Mouse (Mus musculus) spleen, adult 2 months (tissue): ENCODE results near the gene Ctu2. TPM values are rescaled to one million over a fixed set of nuclear protein-coding genes. Genes with fewer than 3 reads are reported as not detected.

Experiments
- DNase-seq, 2 experiments: peaks; one replicate each; pipeline versions ENCODE4 v3.0.0 to v3.0.0-alpha.2; 2012 to 2021; ENCODE audit warnings: low spot score in 2 of 2, low read depth in 1 of 2
- H3K27ac ChIP-seq: fragments of 200-500 bp; 2 replicates; pipeline ENCODE4 v1.5.1; 2012; ENCODE audit warnings: low read length, inconsistent platforms; ENCODE audit not compliant: insufficient read depth
- H3K27me3 ChIP-seq: fragments of 200-500 bp; 2 replicates; pipeline ENCODE4 v1.6.1; 2012; ENCODE audit warnings: mild to moderate bottlenecking, moderate library complexity, low read length, inconsistent platforms; ENCODE audit not compliant: control insufficient read depth, insufficient read depth
- H3K36me3 ChIP-seq: fragments of 200-500 bp; 2 replicates; pipeline ENCODE4 v1.6.1; 2012; ENCODE audit warnings: mild to moderate bottlenecking, low read length, inconsistent platforms; ENCODE audit not compliant: control insufficient read depth, insufficient read depth
- H3K4me1 ChIP-seq: fragments of 200-500 bp; 2 replicates; pipeline ENCODE4 v1.6.1; 2011; ENCODE audit warnings: inconsistent platforms; ENCODE audit not compliant: control insufficient read depth, insufficient read depth, insufficient read length
- H3K4me3 ChIP-seq: fragments of 200-500 bp; 2 replicates; pipeline ENCODE4 v1.5.1; 2011; ENCODE audit warnings: mild to moderate bottlenecking, inconsistent platforms; ENCODE audit not compliant: insufficient read depth, insufficient read length; ENCODE audit errors: extremely low read depth
- CTCF ChIP-seq: fragments of 200-500 bp; IDR thresholded peaks from 2 replicates; pipeline ENCODE4 v1.5.1; 2011; ENCODE audit warnings: mild to moderate bottlenecking, inconsistent platforms; ENCODE audit not compliant: insufficient read depth, insufficient read length, insufficient replicate concordance; ENCODE audit errors: extremely low read depth
- POLR2A ChIP-seq: fragments of 200-500 bp; IDR thresholded peaks from 2 replicates; pipeline ENCODE4 v1.6.1; 2011; ENCODE audit warnings: low read depth, low read length, inconsistent platforms
- WGBS: fragments of 180-500 bp; shearing (Covaris S2); methylation state at CpG from one replicate; pipeline ENCODE4 v1.1.7; 2018; 5-methylcytosine and 5-hydroxymethylcytosine counted together
- polyA plus RNA-seq: library from polyadenylated mRNA; depleted of rRNA; stranded (reverse); fragments of >200 nt; gene quantifications from 2 replicates; pipeline ENCODE4 v1.2.3, GENCODE M21; 2012

The Ctu2 gene
- polyA plus RNA-seq, 1 experiment: 40.8 TPM

DNA sequence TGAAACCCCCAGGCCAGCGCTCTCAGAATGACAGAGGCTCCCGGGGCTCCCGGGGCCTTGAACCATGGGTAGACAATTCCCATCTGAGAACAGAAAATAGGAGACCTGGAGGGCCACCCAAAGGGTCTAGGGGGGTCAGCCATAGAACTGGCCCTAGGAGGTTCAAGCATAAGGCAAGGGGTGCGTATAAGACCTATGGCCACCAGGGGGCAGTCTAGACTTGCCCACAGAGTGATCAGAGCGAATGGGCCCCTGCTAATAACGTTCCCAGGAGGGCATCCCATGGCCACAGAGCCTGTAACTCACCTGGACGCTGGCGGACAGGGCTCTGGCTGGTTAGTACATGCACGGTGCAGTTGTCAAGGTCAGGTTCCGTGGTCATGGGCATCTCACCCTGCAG lies 24.9 kb downstream of the Ctu2 start:
- peaks cover 27% of the 10 kb centered on the region for H3K36me3 ChIP-seq

DNA sequence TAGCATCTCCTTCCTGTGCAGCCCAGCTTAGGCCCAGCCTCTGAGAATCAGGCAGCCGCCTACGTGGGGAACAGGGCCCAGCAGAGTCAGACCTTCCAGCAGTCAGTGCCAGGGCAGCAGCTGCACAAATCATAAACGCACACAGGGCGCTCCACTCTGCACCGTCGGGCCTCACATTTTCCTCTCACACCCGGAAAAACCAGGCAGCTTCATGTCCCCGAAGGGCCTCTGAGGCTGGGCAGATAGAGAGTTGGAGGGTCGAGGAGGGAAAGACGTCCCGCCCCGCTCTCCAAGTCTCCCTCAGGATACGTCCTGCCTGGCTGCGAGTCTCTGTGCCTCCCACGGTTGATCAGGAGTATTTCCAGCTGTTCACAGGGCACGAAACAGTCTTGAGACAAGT lies 35.6 kb downstream of the Ctu2 start:
- WGBS: 97% methylated on average over 16 of the region's 16 CpGs
- Histone ChIP-seq H3K4me1 (no peaks in the 10 kb centered on the region), H3K27me3 (no peaks in the 10 kb centered on the region), H3K27ac (no peak overlapping the region), H3K4me3 (no peak overlapping the region), H3K36me3 (0 out of 2 replicates have a peak, but pooled peaks cover 2% of the 10 kb centered on the region)
- no peak for DNase-seq
- TF ChIP-seq CTCF (no peak), POLR2A (no peak)

More for the DNA sequence above, 24.9 kb downstream of the Ctu2 start:
- WGBS: 36% methylated on average over 10 of the region's 10 CpGs
- peak; percentile 60 to 73 for DNase-seq
- Histone ChIP-seq H3K4me1 (no peaks in the 10 kb centered on the region), H3K27ac (no peak overlapping the region), H3K4me3 (no peak overlapping the region), H3K27me3 (no peaks in the 10 kb centered on the region)
- TF ChIP-seq CTCF (peak; percentile 90; the same call in 1 of the 2 replicates), POLR2A (no peak)

DNA sequence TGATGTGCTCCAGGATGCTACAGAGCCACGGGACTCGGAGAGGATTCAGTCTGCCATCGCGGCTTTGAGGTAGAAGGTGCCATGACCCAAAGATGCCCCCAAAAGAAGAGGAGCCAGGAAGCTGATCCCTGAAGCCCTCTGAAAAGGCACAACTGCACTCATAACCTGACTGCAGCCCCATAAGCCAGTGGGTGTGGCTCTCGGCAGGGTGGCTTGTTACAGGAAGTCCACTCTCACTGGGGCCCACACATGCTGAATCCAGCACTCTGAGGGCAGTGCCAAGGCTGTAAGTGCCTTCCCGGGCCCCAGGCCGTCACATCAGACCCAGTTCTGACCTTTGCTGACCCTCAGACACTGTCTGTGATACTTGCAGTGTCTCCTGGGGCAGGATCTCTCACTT lies 36.4 kb downstream of the Ctu2 start:
- no peak for TF ChIP-seq CTCF
- no peak for TF ChIP-seq POLR2A
- Histone ChIP-seq H3K27me3 (no peaks in the 10 kb centered on the region), H3K36me3 (no peaks in the 10 kb centered on the region), H3K4me3 (no peak overlapping the region), H3K4me1 (no peaks in the 10 kb centered on the region), H3K27ac (no peak overlapping the region)
- DNase-seq: no peak
- 80% methylated on average over 7 of the region's 7 CpGs for WGBS

DNA sequence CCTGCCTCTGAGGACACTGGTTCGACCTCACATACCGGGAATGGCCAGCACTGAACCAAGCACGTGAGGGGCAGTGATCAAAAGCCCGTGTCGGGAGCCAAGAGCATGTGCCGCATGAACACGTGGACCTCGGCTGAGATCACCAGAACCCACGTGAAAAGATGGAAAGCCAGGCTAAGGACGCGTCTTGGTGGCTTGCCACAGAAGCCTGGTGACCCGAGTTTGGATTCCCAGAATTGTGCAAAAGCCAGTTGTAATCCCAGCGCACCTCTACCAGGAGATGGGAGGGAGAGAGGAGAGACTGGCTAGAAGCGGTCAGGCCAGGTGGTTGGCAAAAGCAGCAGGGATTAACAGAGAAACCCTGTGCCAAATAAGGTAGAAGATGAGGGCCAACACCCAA lies 39.8 kb downstream of the Ctu2 start:
- 95% methylated on average over 14 of the region's 14 CpGs for WGBS
- TF ChIP-seq CTCF: no peak
- TF ChIP-seq POLR2A: no peak
- H3K27me3 ChIP-seq: no peaks in the 10 kb centered on the region
- no peak overlapping the region for H3K27ac ChIP-seq
- no peak for DNase-seq
- no peaks in the 10 kb centered on the region for H3K4me1 ChIP-seq
- H3K36me3 ChIP-seq: no peaks in the 10 kb centered on the region
- H3K4me3 ChIP-seq: no peak overlapping the region

DNA sequence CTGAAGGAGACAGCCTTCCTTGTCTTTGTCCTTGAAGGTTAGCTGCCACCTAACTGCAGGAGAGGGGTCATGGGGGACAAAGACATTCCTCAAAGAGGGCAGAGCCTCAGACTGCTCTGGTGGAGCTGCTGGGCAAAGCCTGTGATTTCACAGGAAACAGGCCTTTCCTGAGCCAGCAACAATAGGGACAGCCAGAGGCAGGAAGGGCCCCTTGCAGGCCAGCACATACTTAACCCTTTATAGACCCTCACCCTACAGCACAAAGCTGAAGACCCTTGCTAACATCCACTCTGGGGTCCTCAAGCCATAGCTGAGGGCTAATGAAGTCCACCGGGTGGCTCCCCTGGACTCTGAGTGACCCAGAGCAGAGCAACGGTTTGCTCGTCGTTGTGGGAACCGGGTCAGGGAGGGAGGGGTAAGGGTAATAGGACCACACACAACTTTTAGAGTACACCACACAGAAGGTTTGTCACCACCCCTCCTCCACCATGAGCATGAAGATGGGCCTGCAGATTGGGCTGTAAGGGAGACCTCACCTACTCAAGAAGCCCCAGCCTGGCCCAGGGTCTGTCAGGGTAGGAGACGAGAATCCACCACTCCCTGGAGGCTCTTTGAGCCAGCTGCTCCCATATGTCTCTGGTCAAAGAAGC lies 41.7 kb downstream of the Ctu2 start:
- WGBS: 41% methylated on average over 6 of the region's 6 CpGs
- no peak for TF ChIP-seq POLR2A
- no peak for TF ChIP-seq CTCF
- Histone ChIP-seq H3K27me3 (no peaks in the 10 kb centered on the region), H3K27ac (peak overlapping the region; percentile 29; the same call in 1 of the 2 replicates), H3K4me3 (no peak overlapping the region), H3K36me3 (no peaks in the 10 kb centered on the region), H3K4me1 (no peaks in the 10 kb centered on the region)
- DNase-seq: no peak

DNA sequence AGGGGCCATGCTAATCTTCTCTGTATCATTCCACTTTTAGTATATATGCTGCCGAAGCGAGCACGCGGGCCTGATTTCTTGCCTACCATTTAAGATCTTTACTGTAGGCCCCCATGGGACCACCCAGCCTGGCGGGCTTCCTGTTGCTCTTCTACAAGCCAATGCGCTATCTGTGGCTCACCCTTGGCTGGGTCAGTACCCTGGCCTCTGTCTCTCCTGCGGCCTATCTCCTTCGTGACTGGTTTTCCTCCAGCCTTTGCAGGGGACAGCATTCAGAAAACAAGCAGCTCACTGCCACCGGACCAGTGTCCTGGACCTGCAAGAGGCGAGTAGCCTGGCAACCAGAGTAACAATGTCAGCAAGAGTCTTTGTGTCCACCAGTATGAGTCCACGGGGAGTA lies 44.7 kb downstream of the Ctu2 start:
- H3K36me3 ChIP-seq: no peaks in the 10 kb centered on the region
- no peak overlapping the region for H3K4me3 ChIP-seq
- no peak for DNase-seq
- no peak overlapping the region for H3K27ac ChIP-seq
- no peaks in the 10 kb centered on the region for H3K4me1 ChIP-seq
- no peaks in the 10 kb centered on the region for H3K27me3 ChIP-seq
- WGBS: 67% methylated on average over 11 of the region's 11 CpGs
- TF ChIP-seq POLR2A (no peak), CTCF (no peak)
